Mouse (Mus musculus) layer of hippocampus, adult 9-10 months (tissue): ENCODE data around the gene Morf4l2.
"Not testable (repeated sequence)": the region's sequence is repeated elsewhere in the genome, so short reads cannot be mapped to it uniquely, and the experiment has no call there.

Experiments used
- DNase-seq: peaks from one replicate; pipeline ENCODE4 v3.0.0; 2022; ENCODE audit warnings: low spot score

Morf4l2 gene

GRCm38 (mm10) chrX:136693196-136693595 lies 50.3 kb downstream of the Morf4l2 start:
- DNase-seq: no peak

GRCm38 (mm10) chrX:136692294-136692675 lies 51.2 kb downstream of the Morf4l2 start:
- DNase-seq: no peak

- DNase-seq: not testable (repeated sequence)
Observed at GRCm38 (mm10) chrX:136691606-136692293, 51.7 kb downstream of the Morf4l2 start.
